Mouse (Mus musculus): ENCODE data around the gene Ism1. TPM values are rescaled to one million over a fixed set of nuclear protein-coding genes. Genes with fewer than 3 reads are reported as not detected.

Ism1 gene
- polyA plus RNA-seq, 1 experiment from 2014 or later, result 0.79 TPM

GRCm38 (mm10) chr2:139672371-139672770, 5.6 kb upstream of the Ism1 start:
- Histone ChIP-seq H3K4me1 (replicated peaks; ENCODE audit: control insufficient read depth, insufficient read depth, low read length) (no peaks in the 10 kb centered on the region), H3K4me3 (ENCODE audit: low read depth, low read length) (no peak overlapping the region), H3K27ac (ENCODE audit: low read depth, low read length) (no peak overlapping the region), H3K9me3 (ENCODE audit: control insufficient read depth, low read length) (no peaks in the 10 kb centered on the region), H3K9ac (ENCODE audit: low read depth, low read length) (no peak overlapping the region), H3K27me3 (ENCODE audit: control insufficient read depth, insufficient read depth, low read length) (no peaks in the 10 kb centered on the region; the same call in 1 of the 2 replicates), H3K4me2 (replicated peaks; ENCODE audit: low read depth, low read length) (no peak overlapping the region), H3K36me3 (ENCODE audit: control insufficient read depth, insufficient read depth, low read length) (no peaks in the 10 kb centered on the region)
- 80% methylated on average over 2 of the region's 2 CpGs for WGBS
- DNase-seq (ENCODE audit: low spot score) (no peak), ATAC-seq (ENCODE audit: low FRiP score) (no peak)

DNA sequence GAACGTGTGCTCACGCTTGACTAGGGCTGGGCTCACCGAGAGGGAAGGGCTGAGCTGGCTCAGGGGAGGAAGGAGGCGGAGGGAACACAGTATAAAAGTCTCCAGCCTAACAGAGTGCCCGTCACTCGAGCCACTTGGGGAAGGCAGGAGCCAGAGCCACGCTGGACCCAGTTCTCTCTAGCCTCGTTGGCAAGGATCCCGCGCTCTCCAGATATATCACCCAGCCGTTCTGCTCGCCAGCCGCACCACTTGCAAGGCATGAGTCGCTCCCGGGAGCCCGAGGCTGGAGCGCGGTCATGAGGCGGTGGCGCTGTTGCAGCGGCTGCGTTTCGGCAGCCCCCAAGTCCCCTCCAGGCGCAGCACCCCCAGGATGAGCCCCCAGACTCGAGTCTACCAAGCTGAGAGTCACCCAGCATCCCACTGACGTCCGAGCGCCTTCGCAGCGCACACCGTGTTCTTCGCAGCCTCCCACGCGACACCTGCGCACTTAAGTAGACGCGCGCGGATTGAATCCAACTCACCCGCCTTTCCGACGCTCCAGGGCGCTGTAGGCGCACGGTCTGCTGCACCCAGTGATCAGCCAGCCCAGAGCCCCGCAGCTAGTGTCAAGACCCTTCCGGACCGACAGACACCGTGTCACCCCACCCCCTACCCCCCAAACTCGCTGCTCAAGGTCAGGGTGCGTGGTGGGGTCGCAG, 764 bp upstream of the Ism1 start:
- Histone ChIP-seq H3K9ac (ENCODE audit: low read depth, low read length) (peak overlapping the region; percentile 86; the same call in 1 of the 2 replicates), H3K4me2 (replicated peaks; ENCODE audit: low read depth, low read length) (peak overlapping the region; percentile 100), H3K36me3 (ENCODE audit: control insufficient read depth, insufficient read depth, low read length) (no peaks in the 10 kb centered on the region), H3K4me3 (ENCODE audit: low read depth, low read length) (peak overlapping the region; percentile 91), H3K4me1 (replicated peaks; ENCODE audit: control insufficient read depth, insufficient read depth, low read length) (no peaks in the 10 kb centered on the region), H3K27ac (ENCODE audit: low read depth, low read length) (no peak overlapping the region), H3K9me3 (ENCODE audit: control insufficient read depth, low read length) (no peaks in the 10 kb centered on the region), H3K27me3 (ENCODE audit: control insufficient read depth, insufficient read depth, low read length) (peaks cover 4% of the 10 kb centered on the region)
- under 1% methylated on average over 52 of the region's 52 CpGs for WGBS
- DNase-seq (ENCODE audit: low spot score), result peak; percentile 71
- ATAC-seq (ENCODE audit: low FRiP score), result peak; percentile 58

DNA sequence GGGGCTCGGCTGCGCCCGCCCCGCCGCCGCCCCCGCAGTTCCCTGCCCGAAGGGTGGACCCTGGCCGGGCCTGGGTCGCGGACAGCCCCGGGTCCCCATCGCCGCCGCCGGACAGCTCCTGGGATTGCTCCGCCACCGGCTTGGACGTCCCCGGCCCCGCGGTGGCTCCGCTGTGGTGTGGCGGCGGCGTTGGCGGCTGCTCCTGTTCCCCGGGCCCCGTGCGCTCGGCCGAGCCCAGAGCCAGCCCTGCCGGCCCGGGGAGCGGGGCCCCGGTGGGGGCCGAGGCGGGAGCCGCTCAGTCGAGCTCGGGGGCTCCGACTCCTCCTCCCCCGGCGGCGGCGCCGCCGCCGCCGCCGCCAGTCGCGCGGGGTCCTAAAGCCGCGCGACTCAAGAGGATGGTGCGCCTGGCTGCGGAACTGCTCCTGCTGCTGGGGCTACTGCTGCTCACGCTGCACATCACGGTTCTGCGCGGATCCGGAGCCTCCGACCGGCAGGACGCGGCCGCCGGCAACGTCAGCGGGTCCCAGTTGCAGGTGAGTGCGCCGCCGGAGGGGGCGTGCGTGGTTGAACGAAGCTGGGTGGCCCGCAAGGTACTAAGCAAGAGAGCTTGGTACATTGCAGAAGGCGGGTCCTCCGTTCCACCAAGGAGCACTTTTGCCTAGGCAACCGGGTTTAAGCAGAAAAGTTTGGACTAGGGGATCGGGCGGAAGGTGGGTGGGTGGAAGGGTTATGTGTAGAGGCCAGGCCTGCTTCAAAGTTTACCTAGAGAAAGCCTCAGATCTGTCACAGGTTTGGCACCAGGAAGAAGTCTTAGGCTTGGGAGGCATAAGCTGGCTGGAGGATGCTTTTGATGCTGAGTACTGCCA, 530 bp downstream of the Ism1 start:
- H3K4me1 ChIP-seq (replicated peaks; ENCODE audit: control insufficient read depth, insufficient read depth, low read length), result no peaks in the 10 kb centered on the region
- H3K4me2 ChIP-seq (replicated peaks; ENCODE audit: low read depth, low read length), result peak overlapping the region; percentile 100
- ATAC-seq (ENCODE audit: low FRiP score) (peak; percentile 89), DNase-seq (ENCODE audit: low spot score) (peak; percentile 81)
- no peaks in the 10 kb centered on the region for H3K36me3 ChIP-seq (ENCODE audit: control insufficient read depth, insufficient read depth, low read length)
- 1% methylated on average over 46 of the region's 84 CpGs for WGBS
- H3K27me3 ChIP-seq (ENCODE audit: control insufficient read depth, insufficient read depth, low read length), result peaks cover 4% of the 10 kb centered on the region
- peak overlapping the region; percentile 86 for H3K9ac ChIP-seq (ENCODE audit: low read depth, low read length)
- peak overlapping the region; percentile 79 for H3K27ac ChIP-seq (ENCODE audit: low read depth, low read length)
- H3K4me3 ChIP-seq (ENCODE audit: low read depth, low read length), result peak overlapping the region; percentile 91
- H3K9me3 ChIP-seq (ENCODE audit: control insufficient read depth, low read length), result no peaks in the 10 kb centered on the region

DNA sequence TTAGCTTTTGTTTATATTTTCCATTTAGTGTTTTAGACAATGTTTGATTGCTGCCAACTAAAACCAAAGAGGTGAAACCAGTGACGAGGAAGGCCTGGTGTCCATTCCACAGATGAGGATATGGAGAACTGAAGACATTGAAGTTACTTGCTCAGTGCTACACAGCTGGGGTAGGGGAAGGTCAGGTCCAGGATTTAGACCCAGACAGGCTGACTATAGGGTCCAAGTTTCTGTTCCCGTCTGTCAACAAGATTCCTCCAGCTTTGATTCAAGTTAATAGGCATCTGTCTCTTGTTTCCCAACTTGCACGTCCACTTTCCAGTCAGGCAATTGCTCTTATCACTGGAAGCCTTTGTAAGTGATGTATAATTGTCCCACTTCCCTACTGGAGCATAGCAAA, 4.6 kb downstream of the Ism1 start:
- Histone ChIP-seq H3K27me3 (ENCODE audit: control insufficient read depth, insufficient read depth, low read length) (peaks cover 4% of the 10 kb centered on the region; the same call in 1 of the 2 replicates), H3K9me3 (ENCODE audit: control insufficient read depth, low read length) (no peaks in the 10 kb centered on the region), H3K4me3 (ENCODE audit: low read depth, low read length) (no peak overlapping the region), H3K9ac (ENCODE audit: low read depth, low read length) (no peak overlapping the region), H3K27ac (ENCODE audit: low read depth, low read length) (no peak overlapping the region), H3K4me2 (replicated peaks; ENCODE audit: low read depth, low read length) (no peak overlapping the region), H3K36me3 (ENCODE audit: control insufficient read depth, insufficient read depth, low read length) (no peaks in the 10 kb centered on the region), H3K4me1 (replicated peaks; ENCODE audit: control insufficient read depth, insufficient read depth, low read length) (no peaks in the 10 kb centered on the region)
- WGBS, result 88% methylated on average over 3 of the region's 3 CpGs
- DNase-seq (ENCODE audit: low spot score), result no peak
- no peak for ATAC-seq (ENCODE audit: low FRiP score)

- ATAC-seq (ENCODE audit: low FRiP score) (no peak), DNase-seq (ENCODE audit: low spot score) (no peak)
- Histone ChIP-seq H3K27ac (ENCODE audit: low read depth, low read length) (no peak overlapping the region), H3K4me3 (ENCODE audit: low read depth, low read length) (no peak overlapping the region), H3K27me3 (ENCODE audit: control insufficient read depth, insufficient read depth, low read length) (no peaks in the 10 kb centered on the region), H3K4me2 (replicated peaks; ENCODE audit: low read depth, low read length) (no peak overlapping the region), H3K36me3 (ENCODE audit: control insufficient read depth, insufficient read depth, low read length) (no peaks in the 10 kb centered on the region), H3K9me3 (ENCODE audit: control insufficient read depth, low read length) (no peaks in the 10 kb centered on the region), H3K4me1 (replicated peaks; ENCODE audit: control insufficient read depth, insufficient read depth, low read length) (no peaks in the 10 kb centered on the region), H3K9ac (ENCODE audit: low read depth, low read length) (no peak overlapping the region)
- 90% methylated on average over 1 of the region's 1 CpGs for WGBS
Measured at GRCm38 (mm10) chr2:139689442-139690003, 11.5 kb downstream of the Ism1 start.

DNA sequence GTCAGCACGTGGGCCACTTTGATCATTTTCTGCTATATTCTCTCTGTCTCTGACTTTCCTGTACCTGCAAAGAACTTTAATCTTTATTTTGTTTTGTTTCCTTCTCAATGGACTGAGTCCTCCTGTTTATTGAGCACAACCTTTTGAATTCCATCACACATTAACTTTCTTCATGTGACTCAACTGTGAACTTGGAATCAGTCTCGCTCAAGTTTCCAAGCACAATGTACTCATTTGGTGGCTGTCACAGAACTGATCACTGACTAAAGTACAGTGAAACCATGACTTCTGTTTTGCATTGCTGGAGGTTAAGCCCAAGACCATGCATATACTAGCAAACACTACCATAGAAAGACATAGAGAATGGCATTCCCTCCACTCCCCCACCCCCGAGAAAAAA, 15.5 kb downstream of the Ism1 start:
- Histone ChIP-seq H3K9me3 (ENCODE audit: control insufficient read depth, low read length) (no peaks in the 10 kb centered on the region), H3K4me3 (ENCODE audit: low read depth, low read length) (no peak overlapping the region), H3K27me3 (ENCODE audit: control insufficient read depth, insufficient read depth, low read length) (no peaks in the 10 kb centered on the region), H3K9ac (ENCODE audit: low read depth, low read length) (no peak overlapping the region), H3K27ac (ENCODE audit: low read depth, low read length) (no peak overlapping the region), H3K36me3 (ENCODE audit: control insufficient read depth, insufficient read depth, low read length) (no peaks in the 10 kb centered on the region), H3K4me2 (replicated peaks; ENCODE audit: low read depth, low read length) (no peak overlapping the region), H3K4me1 (replicated peaks; ENCODE audit: control insufficient read depth, insufficient read depth, low read length) (no peaks in the 10 kb centered on the region)
- 95% methylated on average over 3 of the region's 3 CpGs for WGBS
- DNase-seq (ENCODE audit: low spot score), result no peak
- ATAC-seq (ENCODE audit: low FRiP score), result no peak

DNA sequence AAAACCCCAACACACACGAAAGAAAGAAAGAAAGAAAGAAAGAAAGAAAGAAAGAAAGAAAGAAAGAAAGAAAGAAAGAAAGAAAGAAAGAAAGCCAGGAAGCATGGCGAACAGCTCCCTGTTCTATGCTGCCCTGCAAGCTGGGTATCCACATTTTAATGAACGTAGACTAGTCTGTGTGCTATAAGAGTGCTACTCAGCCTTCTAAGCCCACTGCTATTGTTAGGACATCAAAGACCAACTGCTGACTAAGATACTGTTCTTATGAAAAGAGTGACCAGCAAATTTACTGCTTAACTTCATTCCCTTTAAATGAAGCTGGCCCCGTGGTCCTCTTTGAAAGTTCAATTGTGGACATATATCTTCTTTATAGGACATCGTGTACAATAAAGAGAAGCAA, 16.7 kb downstream of the Ism1 start:
- DNase-seq (ENCODE audit: low spot score) (no peak), ATAC-seq (ENCODE audit: low FRiP score) (no peak)
- no peak overlapping the region for H3K4me2 ChIP-seq (replicated peaks; ENCODE audit: low read depth, low read length)
- H3K27ac ChIP-seq (ENCODE audit: low read depth, low read length), result no peak overlapping the region
- H3K9me3 ChIP-seq (ENCODE audit: control insufficient read depth, low read length), result no peaks in the 10 kb centered on the region
- H3K9ac ChIP-seq (ENCODE audit: low read depth, low read length), result no peak overlapping the region
- H3K27me3 ChIP-seq (ENCODE audit: control insufficient read depth, insufficient read depth, low read length), result no peaks in the 10 kb centered on the region
- no peaks in the 10 kb centered on the region for H3K36me3 ChIP-seq (ENCODE audit: control insufficient read depth, insufficient read depth, low read length)
- H3K4me1 ChIP-seq (replicated peaks; ENCODE audit: control insufficient read depth, insufficient read depth, low read length), result no peaks in the 10 kb centered on the region
- 75% methylated on average over 5 of the region's 5 CpGs for WGBS
- no peak overlapping the region for H3K4me3 ChIP-seq (ENCODE audit: low read depth, low read length)

DNA sequence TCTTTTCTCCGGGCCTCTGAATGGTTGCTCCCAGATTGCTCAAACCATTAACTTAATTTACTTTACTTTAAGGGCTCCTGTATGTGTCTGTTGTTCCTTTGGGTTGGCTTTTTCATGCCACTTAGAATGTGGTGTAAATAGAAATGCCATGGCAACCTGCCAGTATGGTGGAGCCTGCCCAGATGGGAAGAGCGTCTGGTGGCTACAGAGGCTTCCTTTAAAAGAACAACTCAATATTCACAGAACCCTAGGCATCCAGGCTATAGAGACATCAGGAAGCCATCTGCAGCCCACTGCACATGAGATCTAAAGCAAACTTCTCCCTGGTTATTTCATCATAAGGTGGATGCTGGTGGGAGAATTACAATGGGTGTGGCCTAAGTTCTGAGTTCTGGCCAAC, 18.6 kb downstream of the Ism1 start:
- Histone ChIP-seq H3K36me3 (ENCODE audit: control insufficient read depth, insufficient read depth, low read length) (no peaks in the 10 kb centered on the region), H3K27me3 (ENCODE audit: control insufficient read depth, insufficient read depth, low read length) (no peaks in the 10 kb centered on the region), H3K9me3 (ENCODE audit: control insufficient read depth, low read length) (no peaks in the 10 kb centered on the region; the same call in 1 of the 2 replicates), H3K27ac (ENCODE audit: low read depth, low read length) (no peak overlapping the region), H3K4me3 (ENCODE audit: low read depth, low read length) (no peak overlapping the region), H3K9ac (ENCODE audit: low read depth, low read length) (no peak overlapping the region), H3K4me1 (replicated peaks; ENCODE audit: control insufficient read depth, insufficient read depth, low read length) (no peaks in the 10 kb centered on the region), H3K4me2 (replicated peaks; ENCODE audit: low read depth, low read length) (no peak overlapping the region)
- 82% methylated on average over 2 of the region's 2 CpGs for WGBS
- no peak for DNase-seq (ENCODE audit: low spot score)
- no peak for ATAC-seq (ENCODE audit: low FRiP score)

Measured in hindbrain, embryonic 11.5 days (tissue).